Mouse (Mus musculus) embryo, embryonic 11.5 days (tissue): ENCODE measurements around the gene 4930519P11Rik.

Experiments used
- DNase-seq: peaks from one replicate; pipeline ENCODE4 v3.0.0-alpha.2; 2012; ENCODE audit warnings: low read depth, low spot score

Gene 4930519P11Rik

GRCm38 (mm10) chr2:154632203-154632780 is 19.1 kb upstream of the 4930519P11Rik start:
- no peak for DNase-seq

- no peak for DNase-seq
Observed at GRCm38 (mm10) chr2:154630531-154630930, 17.3 kb upstream of the 4930519P11Rik start.

GRCm38 (mm10) chr2:154624137-154624536 is 10.9 kb upstream of the 4930519P11Rik start:
- no peak for DNase-seq

- DNase-seq: no peak
Observed at GRCm38 (mm10) chr2:154621684-154622083, 8.4 kb upstream of the 4930519P11Rik start.

GRCm38 (mm10) chr2:154617061-154617460 is 3.8 kb upstream of the 4930519P11Rik start:
- no peak for DNase-seq

GRCm38 (mm10) chr2:154615674-154616073 is 2.4 kb upstream of the 4930519P11Rik start:
- DNase-seq: no peak

GRCm38 (mm10) chr2:154614841-154615576 is 1.8 kb upstream of the 4930519P11Rik start:
- DNase-seq: no peak

GRCm38 (mm10) chr2:154609050-154609767 is 4.0 kb downstream of the 4930519P11Rik start:
- no peak for DNase-seq

- no peak for DNase-seq
Observed at GRCm38 (mm10) chr2:154606965-154607364, 6.3 kb downstream of the 4930519P11Rik start.

- DNase-seq: no peak
Observed at GRCm38 (mm10) chr2:154604156-154604555, 9.1 kb downstream of the 4930519P11Rik start.

- DNase-seq: peak; percentile 95
Observed at GRCm38 (mm10) chr2:154603638-154604153, 9.5 kb downstream of the 4930519P11Rik start, which contains the start of gene Pxmp4. Gene Pxmp4 (minus strand): TSS chr2:154603708.

- no peak for DNase-seq
Observed at GRCm38 (mm10) chr2:154603007-154603637, 10.1 kb downstream of the 4930519P11Rik start.

- no peak for DNase-seq
Observed at GRCm38 (mm10) chr2:154601324-154601723, 11.9 kb downstream of the 4930519P11Rik start.

- no peak for DNase-seq
Observed at GRCm38 (mm10) chr2:154600586-154600985, 12.7 kb downstream of the 4930519P11Rik start.

GRCm38 (mm10) chr2:154597399-154597798 is 15.8 kb downstream of the 4930519P11Rik start:
- DNase-seq: no peak

GRCm38 (mm10) chr2:154595775-154596174 is 17.5 kb downstream of the 4930519P11Rik start:
- no peak for DNase-seq

GRCm38 (mm10) chr2:154593025-154593424 is 20.2 kb downstream of the 4930519P11Rik start:
- DNase-seq: no peak

- no peak for DNase-seq
Observed at GRCm38 (mm10) chr2:154591239-154591638, 22.0 kb downstream of the 4930519P11Rik start.

GRCm38 (mm10) chr2:154589051-154589450 is 24.2 kb downstream of the 4930519P11Rik start:
- no peak for DNase-seq

GRCm38 (mm10) chr2:154586405-154586804 is 26.8 kb downstream of the 4930519P11Rik start:
- DNase-seq: no peak

GRCm38 (mm10) chr2:154584931-154585601 is 28.2 kb downstream of the 4930519P11Rik start:
- no peak for DNase-seq
